Mouse (Mus musculus) CH12.LX (cell line): ENCODE results near the gene Irs3. TPM values are rescaled to one million over a fixed set of nuclear protein-coding genes. Genes with fewer than 3 reads are reported as not detected.

Source experiments
- DNase-seq: peaks from one replicate; pipeline ENCODE4 v3.0.0-alpha.2; 2013; ENCODE audit errors: extremely low read depth
- H3K27ac ChIP-seq: 2 replicates; pipeline ENCODE4 v1.5.1; 2012; ENCODE audit warnings: low read depth, mild to moderate bottlenecking, control low read depth, moderate library complexity; ENCODE audit not compliant: insufficient read depth
- H3K27me3 ChIP-seq: replicated peaks from 2 replicates; pipeline ENCODE3; 2012; ENCODE audit warnings: inconsistent platforms
- H3K36me3 ChIP-seq, 2 experiments: replicated peaks in 1 of 2; 2 replicates each; pipeline versions ENCODE3 to v1.6.1; 2012; ENCODE audit warnings: inconsistent platforms in 1 of 2, low read length in 1 of 2, mild to moderate bottlenecking in 1 of 2, mixed read lengths in 1 of 2, moderate library complexity in 1 of 2; ENCODE audit not compliant: control insufficient read depth in 1 of 2, insufficient read depth in 1 of 2
- H3K4me1 ChIP-seq, 2 experiments: 2 replicates each; pipeline ENCODE4 v1.6.1; 2012; ENCODE audit warnings: inconsistent platforms in 1 of 2, moderate library complexity in 1 of 2; ENCODE audit not compliant: insufficient read depth in 2 of 2, control insufficient read depth in 1 of 2
- H3K4me2 ChIP-seq: 2 replicates; pipeline ENCODE4 v1.6.1; 2012; ENCODE audit warnings: low read depth, mild to moderate bottlenecking, control low read depth; ENCODE audit not compliant: poor library complexity, insufficient read depth, severe bottlenecking
- H3K4me3 ChIP-seq, 3 experiments: fragments of 150-350 bp in 1 of 3; sonication (generic) in 1 of 3; replicated peaks in 1 of 3; 2 replicates each; pipeline versions ENCODE3 to v1.5.1; 2011 to 2012; ENCODE audit warnings: low read depth in 2 of 3, low read length in 2 of 3, mild to moderate bottlenecking in 2 of 3, moderate library complexity in 2 of 3, control low read depth in 1 of 3, improper control_type of control experiment in 1 of 3, inconsistent platforms in 1 of 3, mixed read lengths in 1 of 3; ENCODE audit not compliant: poor library complexity in 1 of 3
- H3K79me2 ChIP-seq: replicated peaks from 2 replicates; pipeline ENCODE4 v1.6.1; 2012; ENCODE audit warnings: mild to moderate bottlenecking, moderate library complexity; ENCODE audit not compliant: control insufficient read depth, poor library complexity, insufficient read depth, severe bottlenecking; ENCODE audit errors: extremely low read depth
- H3K9ac ChIP-seq: 2 replicates; pipeline ENCODE4 v1.6.1; 2012; ENCODE audit warnings: low read depth, mild to moderate bottlenecking, control low read depth, moderate library complexity; ENCODE audit not compliant: insufficient read depth
- H3K9me3 ChIP-seq: replicated peaks from 2 replicates; pipeline ENCODE3; 2012; ENCODE audit warnings: low read length, inconsistent platforms, mixed read lengths
- BHLHE40 ChIP-seq: IDR thresholded peaks from 2 replicates; pipeline ENCODE4 v1.6.1; 2011; ENCODE audit warnings: mild to moderate bottlenecking, low read depth, low read length, improper control_type of control experiment
- CHD2 ChIP-seq: IDR thresholded peaks from 2 replicates; pipeline ENCODE4 v1.6.1; 2011; ENCODE audit warnings: low read length, improper control_type of control experiment
- EP300 ChIP-seq: IDR thresholded peaks from 2 replicates; pipeline ENCODE4 v1.6.1; 2011; ENCODE audit warnings: low read length, improper control_type of control experiment
- ETS1 ChIP-seq: conservative IDR thresholded peaks from 2 replicates; pipeline ENCODE4 v1.6.1; 2012; ENCODE audit warnings: low read depth, mild to moderate bottlenecking, inconsistent platforms, low read length, improper control_type of control experiment, moderate library complexity
- HCFC1 ChIP-seq: IDR thresholded peaks from 2 replicates; pipeline ENCODE4 v1.6.1; 2012; ENCODE audit warnings: low read depth, mild to moderate bottlenecking, inconsistent platforms, low read length, improper control_type of control experiment
- JUN ChIP-seq: IDR thresholded peaks from 2 replicates; pipeline ENCODE4 v1.6.1; 2011; ENCODE audit warnings: low read depth, mild to moderate bottlenecking, low read length, improper control_type of control experiment, moderate library complexity; ENCODE audit not compliant: insufficient read depth
- JUND ChIP-seq: conservative IDR thresholded peaks from 2 replicates; pipeline ENCODE4 v1.6.1; 2011; ENCODE audit warnings: low read depth, low read length, improper control_type of control experiment
- KAT2A ChIP-seq: IDR thresholded peaks from 2 replicates; pipeline ENCODE4 v1.6.1; 2012; ENCODE audit warnings: low read length, improper control_type of control experiment, inconsistent platforms; ENCODE audit not compliant: insufficient replicate concordance
- MAZ ChIP-seq: IDR thresholded peaks from 2 replicates; pipeline ENCODE4 v1.6.1; 2012; ENCODE audit warnings: low read depth, mild to moderate bottlenecking, inconsistent platforms, low read length, improper control_type of control experiment, moderate library complexity
- NELFE ChIP-seq: IDR thresholded peaks from 2 replicates; pipeline ENCODE4 v1.6.1; 2011; ENCODE audit warnings: low read depth, low read length, improper control_type of control experiment
- NRF1 ChIP-seq: IDR thresholded peaks from 2 replicates; pipeline ENCODE4 v1.6.1; 2014; ENCODE audit warnings: low read depth, mild to moderate bottlenecking, inconsistent platforms, low read length, improper control_type of control experiment, moderate library complexity
- POLR2A ChIP-seq: IDR thresholded peaks from 2 replicates; pipeline ENCODE4 v1.6.1; 2011; ENCODE audit warnings: low read depth, mild to moderate bottlenecking, improper control_type of control experiment, low read length
- RAD21 ChIP-seq: IDR thresholded peaks from 2 replicates; pipeline ENCODE4 v1.6.1; 2011; ENCODE audit warnings: low read depth, mild to moderate bottlenecking, low read length, improper control_type of control experiment, moderate library complexity
- SIN3A ChIP-seq: IDR thresholded peaks from 2 replicates; pipeline ENCODE4 v1.6.1; 2012; ENCODE audit warnings: low read length, improper control_type of control experiment, inconsistent platforms
- TBP ChIP-seq: conservative IDR thresholded peaks from 2 replicates; pipeline ENCODE4 v1.6.1; 2011; ENCODE audit warnings: low read depth, low read length, improper control_type of control experiment
- UBTF ChIP-seq: IDR thresholded peaks from 2 replicates; pipeline ENCODE4 v1.6.1; 2012; ENCODE audit warnings: low read depth, mild to moderate bottlenecking, inconsistent platforms, low read length, improper control_type of control experiment, moderate library complexity
- ZC3H11A ChIP-seq: IDR thresholded peaks from 2 replicates; pipeline ENCODE4 v1.6.1; 2012; ENCODE audit warnings: low read depth, mild to moderate bottlenecking, inconsistent platforms, low read length, improper control_type of control experiment
- ZMIZ1 ChIP-seq: IDR thresholded peaks from 2 replicates; pipeline ENCODE4 v1.6.1; 2012; ENCODE audit warnings: low read depth, mild to moderate bottlenecking, inconsistent platforms, low read length, improper control_type of control experiment
- ZNF384 ChIP-seq: IDR thresholded peaks from 2 replicates; pipeline ENCODE4 v1.6.1; 2012; ENCODE audit warnings: low read depth, low read length, improper control_type of control experiment, inconsistent platforms
- dilution Hi-C: fragments of 300-500 bp; cut with MboI; formaldehyde crosslinking; loops from 2 replicates; pipeline ENCODE4 v1.14.3; 2020; ENCODE audit warnings: low sequenced_read_pairs; ENCODE audit not compliant: extremely low pct_unique_long_range_greater_than_20kb, extremely low pct_ligation_motif_present
- in situ Hi-C: fragments of 300-500 bp; cut with MboI; formaldehyde crosslinking; loops from 3 replicates; pipeline ENCODE4 v1.14.3; 2019; ENCODE audit warnings: low sequenced_read_pairs, low pct_ligation_motif_present, low pct_unique_long_range_greater_than_20kb, mixed read lengths
- polyA plus RNA-seq: library from polyadenylated mRNA; unstranded; fragments of >175 nt; gene quantifications from 2 replicates; pipeline ENCODE4 v1.2.1, GENCODE M21; 2012; ENCODE audit warnings: low read depth; ENCODE audit not compliant: insufficient read length
- total RNA-seq, 2 experiments: library from RNA; depleted of rRNA; stranded (reverse); fragments of 300-350 nt in 1 of 2; fragments of >200 nt in 1 of 2; gene quantifications; 2 replicates each; pipeline ENCODE4 v1.2.3; 2012 to 2014

Gene Irs3
- total and polyA plus RNA-seq, 3 experiments: not detected

DNA sequence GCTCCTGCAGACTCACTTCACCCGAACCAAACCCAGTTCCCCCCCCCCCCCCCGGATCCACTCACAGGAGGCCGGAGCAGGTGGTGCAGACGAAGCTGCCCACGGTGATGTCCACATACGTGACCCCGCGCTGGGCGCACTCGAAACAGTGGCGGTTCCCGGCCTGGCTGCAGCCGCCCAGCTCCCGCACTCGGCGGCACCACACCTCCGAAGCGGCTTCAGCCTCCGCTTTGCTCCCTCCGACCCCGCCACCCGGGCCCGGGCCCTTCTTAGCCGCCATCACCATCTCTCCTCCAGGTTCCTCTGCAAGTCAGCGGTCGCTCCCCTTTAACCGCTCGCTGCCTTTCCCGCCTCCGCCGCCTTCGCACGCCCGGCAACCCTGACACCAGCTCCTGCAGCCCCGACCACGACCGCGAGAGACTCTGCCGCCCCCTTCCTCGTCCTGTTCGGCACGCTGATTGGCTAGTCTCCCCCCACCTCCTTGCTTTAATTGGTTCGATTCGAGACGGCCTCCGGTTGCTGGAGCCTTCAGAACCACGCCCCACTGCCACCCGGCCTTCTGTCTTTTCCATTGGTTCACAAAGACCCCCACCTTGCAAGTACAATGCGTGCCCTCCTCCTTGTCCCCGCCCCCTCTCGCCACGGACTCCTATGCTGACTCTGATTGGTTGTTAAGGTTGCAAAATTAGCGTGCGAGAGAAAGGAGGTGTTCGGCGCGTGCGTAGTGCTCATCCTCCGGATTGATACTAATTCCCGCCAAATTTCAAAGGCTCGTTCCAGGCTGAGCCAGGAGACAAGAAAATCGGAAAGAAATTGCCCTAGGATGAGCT, 39.0 kb upstream of the Irs3 start, which contains the start of gene Agfg2 (continued):
- peak; percentile 84 for TF ChIP-seq NRF1
- TF ChIP-seq EP300: no peak
- peak; percentile 68 for TF ChIP-seq NELFE
- TF ChIP-seq ETS1: 0 out of 2 replicates have a peak, but pooled peaks have one; percentile 14

DNA sequence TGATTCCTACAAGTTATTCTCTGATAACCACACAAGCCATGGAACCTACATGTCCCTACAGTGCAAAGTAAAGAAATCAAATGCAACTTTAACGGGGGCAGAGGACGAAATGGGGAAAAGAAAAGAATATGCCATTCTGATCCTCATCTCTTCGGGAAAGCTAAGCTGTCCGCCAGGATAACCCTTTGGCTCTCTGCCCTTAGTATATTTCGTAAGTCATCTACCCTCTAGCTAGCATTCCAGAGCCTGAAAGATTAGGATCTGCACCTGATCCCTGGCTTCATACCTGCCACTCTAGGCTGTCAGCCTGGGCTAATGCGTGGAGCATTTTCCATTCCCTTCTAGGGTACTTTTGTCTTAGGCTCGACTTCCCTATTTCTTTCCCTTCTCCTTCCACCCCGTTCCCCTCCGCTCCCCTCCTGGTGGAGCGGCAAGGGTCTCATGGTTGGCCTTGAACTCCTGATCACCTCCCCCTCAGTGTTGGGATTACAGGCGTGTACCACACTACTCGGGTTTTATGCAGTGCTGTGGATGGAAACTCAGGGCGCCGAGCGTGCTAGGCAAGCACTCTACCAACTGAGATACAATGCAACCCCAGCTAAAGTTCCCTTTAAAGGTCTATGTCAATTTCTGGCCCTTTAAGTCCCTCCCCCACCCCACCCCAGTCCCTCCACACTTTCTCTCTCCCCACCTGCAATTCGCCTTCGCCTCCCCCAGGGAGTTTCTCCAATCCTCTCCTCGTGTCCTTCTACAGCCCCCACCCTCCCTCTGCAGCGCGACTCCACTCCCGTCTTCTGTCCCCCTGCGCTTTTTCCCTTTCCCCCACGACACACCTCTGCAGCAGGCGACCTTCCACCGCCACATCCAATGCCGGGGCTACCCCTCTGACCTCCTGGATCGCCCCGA, 38.1 kb upstream of the Irs3 start:
- H3K4me1 ChIP-seq: peaks cover 0 to 31% of the 10 kb centered on the region in 2 experiments; a peak in 2 of 4 replicates
- peaks cover 0 to 28% of the 10 kb centered on the region in 2 experiments for H3K36me3 ChIP-seq
- no peaks in the 10 kb centered on the region for H3K27me3 ChIP-seq
- peak overlapping the region; percentile 59 to 69 (median 63) for H3K4me3 ChIP-seq
- TF ChIP-seq SIN3A: peak; percentile 15
- 0 out of 2 replicates have a peak, but pooled peaks have one; percentile 11 for TF ChIP-seq BHLHE40
- 0 out of 2 replicates have a peak, but pooled peaks have one; percentile 13 for TF ChIP-seq KAT2A
- TF ChIP-seq RAD21: no peak
- TF ChIP-seq MAZ: 0 out of 2 replicates have a peak, but pooled peaks have one; percentile 28
- H3K27ac ChIP-seq: no peak overlapping the region
- peaks cover 4% of the 10 kb centered on the region; the same call in 1 of the 2 replicates for H3K79me2 ChIP-seq
- dilution Hi-C loops (no loop called here), in situ Hi-C loops (no loop called here)
- H3K9me3 ChIP-seq: no peaks in the 10 kb centered on the region
- H3K4me2 ChIP-seq: peak overlapping the region; percentile 42
- peak; percentile 62 for DNase-seq
- H3K9ac ChIP-seq: peak overlapping the region; percentile 17

DNA sequence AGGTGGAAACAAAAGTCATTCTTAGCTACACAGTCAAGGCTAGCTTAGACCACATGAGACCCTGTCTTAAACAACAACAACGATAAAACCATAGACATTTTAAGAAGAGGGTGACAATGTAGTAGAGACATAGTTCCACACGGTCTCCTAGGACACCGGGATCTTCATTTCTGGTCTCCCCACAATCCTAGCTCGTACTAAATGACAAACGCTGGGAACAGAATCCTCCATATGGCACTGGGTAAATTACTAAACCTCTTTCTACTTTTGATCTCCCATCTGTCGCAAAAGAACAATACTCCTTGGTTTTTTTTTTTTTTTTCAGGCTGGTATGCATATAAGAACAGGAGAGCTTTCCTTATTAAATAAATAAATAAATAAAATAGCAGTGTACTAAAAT, 37.0 kb upstream of the Irs3 start:
- in situ Hi-C loops: no loop called here
- no peak overlapping the region for H3K27ac ChIP-seq
- H3K4me3 ChIP-seq: no peak overlapping the region

More for the DNA sequence above, 37.0 kb upstream of the Irs3 start:
- Histone ChIP-seq H3K4me1 (peaks cover 0 to 31% of the 10 kb centered on the region in 2 experiments; a peak in 2 of 4 replicates), H3K4me2 (no peak overlapping the region), H3K9ac (no peak overlapping the region), H3K27me3 (no peaks in the 10 kb centered on the region), H3K36me3 (peaks cover 0 to 37% of the 10 kb centered on the region in 2 experiments), H3K9me3 (no peaks in the 10 kb centered on the region), H3K79me2 (peaks cover 4% of the 10 kb centered on the region; the same call in 1 of the 2 replicates)
- no peak for DNase-seq
- no peak for TF ChIP-seq CHD2
- TF ChIP-seq TBP: no peak
- TF ChIP-seq ZNF384: no peak
- no peak for TF ChIP-seq JUND
- no peak for TF ChIP-seq POLR2A
- TF ChIP-seq JUN: no peak
- TF ChIP-seq KAT2A: no peak
- TF ChIP-seq HCFC1: no peak
- no peak for TF ChIP-seq UBTF
- no peak for TF ChIP-seq ZC3H11A
- TF ChIP-seq ZMIZ1: no peak
- dilution Hi-C loops: no loop called here
